Mouse (Mus musculus): ENCODE data around the gene Dnm2.

DNA sequence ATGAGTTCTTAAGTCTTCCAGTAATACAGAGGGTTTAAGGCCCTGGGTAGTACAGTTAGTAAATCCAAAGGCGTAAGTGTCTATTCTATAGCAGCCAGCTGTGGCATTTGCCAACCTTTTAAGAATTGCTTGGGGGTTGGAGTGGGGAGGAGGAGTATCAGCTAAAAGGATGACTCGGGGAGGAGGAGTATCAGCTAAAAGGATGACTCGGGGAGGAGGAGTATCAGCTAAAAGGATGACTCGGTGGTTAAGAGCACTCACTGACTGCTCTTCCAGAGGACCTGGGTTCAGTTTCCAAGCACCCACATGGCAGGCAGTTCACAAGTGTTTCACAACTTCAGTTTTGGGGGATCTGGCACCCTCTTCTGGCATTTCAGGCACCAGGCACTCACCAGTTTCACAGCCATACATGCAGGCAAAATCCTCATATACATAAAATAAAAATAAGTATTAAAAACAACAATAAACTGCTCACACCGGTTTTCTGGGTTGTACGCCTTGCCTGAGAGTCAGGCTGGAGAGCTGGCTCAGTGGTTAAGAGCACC lies 130.6 kb downstream of the Dnm2 start:
- TF ChIP-seq CTCF (IDR thresholded peaks at IDR 0.05; ENCODE audit: borderline replicate concordance, control insufficient read depth, extremely low read depth, insufficient read depth, low read length, poor library complexity) (no peak), POLR2A (IDR thresholded peaks at IDR 0.05; ENCODE audit: control insufficient read depth, extremely low read depth, insufficient read depth, low read length, poor library complexity) (no peak)
